Mouse (Mus musculus) liver, postnatal 0 days (tissue): ENCODE data around the gene Cfap73.

Experiments
- CTCF ChIP-seq: sonication (generic); IDR thresholded peaks from 2 replicates; pipeline ENCODE4 v1.5.1; 2016; ENCODE audit warnings: antibody characterized with exemption, low read depth
- EP300 ChIP-seq: IDR thresholded peaks from 2 replicates; pipeline ENCODE4 v1.6.1; 2016; ENCODE audit warnings: antibody characterized with exemption, low read depth, mild to moderate bottlenecking

GRCm38 (mm10) chr5:120590356-120591010 is 43.6 kb downstream of the Cfap73 start:
- TF ChIP-seq CTCF (peak; percentile 77), EP300 (no peak)
